21 mouse cellular contexts compared by ENCODE assay signal in the genomic region with DNA sequence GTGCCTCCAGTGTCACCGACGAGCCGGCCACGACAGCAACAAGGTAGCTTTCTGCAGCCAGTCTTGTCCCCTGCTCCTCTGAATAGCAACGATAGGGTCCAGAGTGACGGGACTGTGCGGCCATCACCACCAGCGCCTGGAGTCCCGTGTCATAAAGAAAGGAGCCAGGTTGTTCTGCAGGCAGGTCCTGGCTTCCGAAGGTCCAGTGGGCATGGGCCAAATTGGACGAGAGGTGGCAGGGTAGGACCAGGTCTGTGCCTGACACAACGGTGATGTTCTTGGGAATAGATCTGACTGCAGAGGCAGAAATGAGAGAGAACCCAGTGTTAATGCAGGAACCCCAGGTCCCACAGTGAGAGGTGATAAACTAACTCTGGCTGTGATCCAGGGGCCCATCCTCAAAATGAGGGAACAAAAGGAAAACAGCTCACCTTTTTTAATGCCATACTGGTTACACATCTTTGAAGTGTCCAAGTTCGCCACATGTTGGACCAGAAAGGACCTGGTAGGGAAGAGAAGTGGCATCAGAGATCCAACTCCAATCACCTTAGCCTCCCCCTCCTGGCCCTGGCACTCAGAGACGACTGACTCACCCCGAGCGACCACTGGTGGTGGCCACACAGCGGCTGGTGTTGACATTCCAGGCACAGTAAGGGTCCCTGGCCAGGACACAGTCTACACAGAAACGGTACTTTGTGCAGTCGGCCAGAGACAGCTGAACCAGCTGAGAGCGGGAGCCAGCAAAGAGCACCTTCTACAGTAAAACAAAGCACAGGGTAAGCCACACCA. TPM values are rescaled to one million over a fixed set of nuclear protein-coding genes. Genes with fewer than 3 reads are reported as not detected.
DNase-seq lines count a peak whose midpoint lies in the region; ATAC-seq and TF ChIP-seq lines count a peak whose summit lies in the region.
"Had no signal": no experiment of that assay in that cellular context is flagged by ENCODE, and none has a peak within 500 bp of the region (broad histone marks: within the 10 kb centered on the region; RNA-seq: fewer than 3 reads in every experiment).

No protein-coding gene starts in this region.

- H3K36me3 ChIP-seq in hindbrain, embryonic 13.5 days, result peaks cover 73% of the 10 kb centered on the region
- H3K36me3 ChIP-seq in hindbrain, embryonic 10.5 days, result peaks cover 79% of the 10 kb centered on the region
- H3K36me3 ChIP-seq in neural tube, embryonic 13.5 days, result peaks cover 71% of the 10 kb centered on the region
- H3K36me3 ChIP-seq in stomach, postnatal 0 days (ENCODE audit: control insufficient read depth, insufficient read depth, low read length), result peaks cover 43% of the 10 kb centered on the region

- ATAC-seq in hindbrain, embryonic 13.5 days (ENCODE audit: low FRiP score), result no peak
- no peak for ATAC-seq in neural tube, embryonic 13.5 days (ENCODE audit: low read depth)
- ATAC-seq in stomach, postnatal 0 days (ENCODE audit: low FRiP score, low TSS enrichment), result no peak
- ATAC-seq: hindbrain, postnatal 0 days had no signal

- H3K27ac ChIP-seq in hindbrain, embryonic 13.5 days, result no peak overlapping the region
- H3K27ac ChIP-seq in hindbrain, embryonic 10.5 days, result no peak overlapping the region
- H3K27ac ChIP-seq in neural tube, embryonic 13.5 days (replicated peaks), result no peak overlapping the region
- H3K27ac ChIP-seq in stomach, postnatal 0 days (replicated peaks), result no peak overlapping the region
- H3K27ac ChIP-seq: forebrain, embryonic 10.5 days; heart, embryonic 13.5 days; hindbrain, postnatal 0 days; liver, embryonic 13.5 days had no signal

- 79% methylated on average over 20 of the region's 20 CpGs for WGBS in hindbrain, embryonic 13.5 days
- WGBS in hindbrain, embryonic 10.5 days, result 78% methylated on average over 20 of the region's 20 CpGs
- WGBS in neural tube, embryonic 13.5 days, result 75% methylated on average over 20 of the region's 20 CpGs
- 72% methylated on average over 20 of the region's 20 CpGs for WGBS in stomach, postnatal 0 days

- H3K4me3 ChIP-seq in hindbrain, embryonic 13.5 days, result no peak overlapping the region
- no peak overlapping the region for H3K4me3 ChIP-seq in hindbrain, embryonic 10.5 days
- no peak overlapping the region for H3K4me3 ChIP-seq in neural tube, embryonic 13.5 days
- H3K4me3 ChIP-seq in stomach, postnatal 0 days (ENCODE audit: low read depth, low read length), result no peak overlapping the region
- H3K4me3 ChIP-seq: forebrain, embryonic 10.5 days; heart, embryonic 13.5 days; liver, embryonic 13.5 days had no signal

- no peaks in the 10 kb centered on the region for H3K9me3 ChIP-seq in hindbrain, embryonic 13.5 days
- H3K9me3 ChIP-seq in hindbrain, embryonic 10.5 days, result no peaks in the 10 kb centered on the region
- no peaks in the 10 kb centered on the region for H3K9me3 ChIP-seq in neural tube, embryonic 13.5 days
- H3K9me3 ChIP-seq in stomach, postnatal 0 days (ENCODE audit: control insufficient read depth, low read length), result no peaks in the 10 kb centered on the region
- H3K9me3 ChIP-seq: forebrain, embryonic 10.5 days; heart, embryonic 13.5 days; liver, embryonic 13.5 days had no signal

- peak overlapping the region; percentile 51; the same call in 1 of the 2 replicates for H3K9ac ChIP-seq in hindbrain, embryonic 13.5 days
- H3K9ac ChIP-seq in neural tube, embryonic 13.5 days, result peak overlapping the region; percentile 48; the same call in 1 of the 2 replicates
- H3K9ac ChIP-seq in stomach, postnatal 0 days (ENCODE audit: low read length), result no peak overlapping the region
- H3K9ac ChIP-seq: liver, embryonic 13.5 days had no signal

- H3K4me2 ChIP-seq in hindbrain, embryonic 13.5 days, result no peak overlapping the region
- no peak overlapping the region for H3K4me2 ChIP-seq in neural tube, embryonic 13.5 days
- no peak overlapping the region for H3K4me2 ChIP-seq in stomach, postnatal 0 days (replicated peaks; ENCODE audit: low read depth)
- H3K4me2 ChIP-seq: heart, embryonic 13.5 days; liver, embryonic 13.5 days had no signal

- no peaks in the 10 kb centered on the region for H3K27me3 ChIP-seq in hindbrain, embryonic 13.5 days
- H3K27me3 ChIP-seq in hindbrain, embryonic 10.5 days (ENCODE audit: insufficient read depth, poor library complexity, severe bottlenecking), result no peaks in the 10 kb centered on the region
- no peaks in the 10 kb centered on the region for H3K27me3 ChIP-seq in neural tube, embryonic 13.5 days
- no peaks in the 10 kb centered on the region for H3K27me3 ChIP-seq in stomach, postnatal 0 days (ENCODE audit: control insufficient read depth, insufficient read depth, low read length)
- H3K27me3 ChIP-seq: heart, embryonic 13.5 days had no signal

- TF ChIP-seq CTCF in stomach, postnatal 0 days (IDR thresholded peaks at IDR 0.05; ENCODE audit: low read depth), result peak; percentile 28

- peaks cover 71% of the 10 kb centered on the region for H3K4me1 ChIP-seq in hindbrain, embryonic 13.5 days (replicated peaks)
- H3K4me1 ChIP-seq in hindbrain, embryonic 10.5 days (replicated peaks), result peaks cover 72% of the 10 kb centered on the region
- H3K4me1 ChIP-seq in neural tube, embryonic 13.5 days (replicated peaks), result peaks cover 62% of the 10 kb centered on the region
- H3K4me1 ChIP-seq in stomach, postnatal 0 days (replicated peaks; ENCODE audit: control insufficient read depth, insufficient read depth), result peaks cover 1% of the 10 kb centered on the region

- DNase-seq in hindbrain, embryonic 10.5 days (ENCODE audit: low spot score), result no peak
- no peak for DNase-seq in neural tube, embryonic 10.5 days (ENCODE audit: extremely low spot score, low spot score)
- peak; percentile 68 to 71 for DNase-seq in cerebellum, postnatal 14 days
- no peak for DNase-seq in stomach, postnatal 0 days (ENCODE audit: low spot score)
- DNase-seq in adrenal gland, postnatal 25 days, result no peak
- no peak for DNase-seq in retina, postnatal 1 day
- DNase-seq: gastrocnemius, postnatal 36 days; heart, postnatal 36 days; kidney, adult 2 months; liver, embryonic 13.5 days; lung, postnatal 10 days; thymus, postnatal 36 days had no signal

- no peak for TF ChIP-seq EP300 in stomach, postnatal 0 days (optimal IDR thresholded peaks at IDR 0.05)

RNA-seq across cellular contexts. Expression of a gene that starts 3.0 kb away (rescaled TPM):
- 22.4 TPM in 2 replicates for polyA plus RNA-seq in hindbrain, embryonic 13.5 days (2015; fragmentation: Nextera tagmentation; extraction: Ambion mirVana)
- polyA plus RNA-seq in hindbrain, embryonic 10.5 days (2016; fragmentation: Nextera tagmentation; extraction: Ambion mirVana), result 16.9 and 20.6 TPM in 2 replicates
- polyA plus RNA-seq in neural tube, embryonic 13.5 days (2015; fragmentation: Nextera tagmentation; extraction: Ambion mirVana), result 23.8 and 26.2 TPM in 2 replicates
- 19.5 and 20.1 TPM in 2 replicates for polyA plus RNA-seq in stomach, postnatal 0 days (2015; fragmentation: Nextera tagmentation; extraction: Ambion mirVana)
- 16.5 and 19.7 TPM in 2 replicates for total RNA-seq in adrenal gland, postnatal 25 days (2021)

RNA-seq across cellular contexts. Expression of a gene that starts 7.9 kb away (rescaled TPM):
- polyA plus RNA-seq in hindbrain, embryonic 13.5 days (2015; fragmentation: Nextera tagmentation; extraction: Ambion mirVana), result 28.3 and 31.8 TPM in 2 replicates
- polyA plus RNA-seq in hindbrain, embryonic 10.5 days (2016; fragmentation: Nextera tagmentation; extraction: Ambion mirVana), result 25.4 and 29.6 TPM in 2 replicates
- polyA plus RNA-seq in neural tube, embryonic 13.5 days (2015; fragmentation: Nextera tagmentation; extraction: Ambion mirVana), result 23.4 and 25.2 TPM in 2 replicates
- 5.0 and 5.1 TPM in 2 replicates for polyA plus RNA-seq in stomach, postnatal 0 days (2015; fragmentation: Nextera tagmentation; extraction: Ambion mirVana)
- total RNA-seq in adrenal gland, postnatal 25 days (2021), result 19.7 and 24.2 TPM in 2 replicates

RNA-seq across cellular contexts. Expression of a gene that starts 11.0 kb away (rescaled TPM):
- polyA plus RNA-seq in hindbrain, embryonic 13.5 days (2015; fragmentation: Nextera tagmentation; extraction: Ambion mirVana), result 0.43 TPM in 1 of 2 replicates, not detected in the other
- polyA plus RNA-seq in hindbrain, embryonic 10.5 days (2016; fragmentation: Nextera tagmentation; extraction: Ambion mirVana), result 0.75 TPM in 1 of 2 replicates, not detected in the other
- 0.32 and 1.9 TPM in 2 replicates for polyA plus RNA-seq in neural tube, embryonic 13.5 days (2015; fragmentation: Nextera tagmentation; extraction: Ambion mirVana)
- 0.28 and 0.33 TPM in 2 replicates for polyA plus RNA-seq in stomach, postnatal 0 days (2015; fragmentation: Nextera tagmentation; extraction: Ambion mirVana)
- total RNA-seq in adrenal gland, postnatal 25 days (2021), result not detected in 2 replicates
- total RNA-seq: adrenal gland, postnatal 4 days; hindbrain, postnatal 0 days; layer of hippocampus, adult 18-20 months; midbrain, postnatal 0 days had no signal
- polyA plus RNA-seq: embryonic facial prominence, embryonic 11.5 days; forebrain, embryonic 10.5 days; heart, embryonic 13.5 days; hindbrain, postnatal 0 days; kidney, adult 2 months; liver, embryonic 13.5 days had no signal

RNA-seq across cellular contexts. Expression of a gene that starts 13.6 kb away (rescaled TPM):
- polyA plus RNA-seq in hindbrain, embryonic 13.5 days (2015; fragmentation: Nextera tagmentation; extraction: Ambion mirVana), result 16.3 and 19.5 TPM in 2 replicates
- polyA plus RNA-seq in hindbrain, embryonic 10.5 days (2016; fragmentation: Nextera tagmentation; extraction: Ambion mirVana), result 15.7 and 18.0 TPM in 2 replicates
- polyA plus RNA-seq in neural tube, embryonic 13.5 days (2015; fragmentation: Nextera tagmentation; extraction: Ambion mirVana), result 19.0 and 19.2 TPM in 2 replicates
- polyA plus RNA-seq in stomach, postnatal 0 days (2015; fragmentation: Nextera tagmentation; extraction: Ambion mirVana), result 6.1 and 8.5 TPM in 2 replicates
- 14.5 and 15.4 TPM in 2 replicates for total RNA-seq in adrenal gland, postnatal 25 days (2021)

RNA-seq across cellular contexts. Expression of a gene that starts 38.6 kb away (rescaled TPM):
- polyA plus RNA-seq in hindbrain, embryonic 13.5 days (2015; fragmentation: Nextera tagmentation; extraction: Ambion mirVana), result 4.2 and 5.1 TPM in 2 replicates
- polyA plus RNA-seq in hindbrain, embryonic 10.5 days (2016; fragmentation: Nextera tagmentation; extraction: Ambion mirVana), result 3.2 and 3.5 TPM in 2 replicates
- 3.4 and 4.2 TPM in 2 replicates for polyA plus RNA-seq in neural tube, embryonic 13.5 days (2015; fragmentation: Nextera tagmentation; extraction: Ambion mirVana)
- 1.6 and 2.0 TPM in 2 replicates for polyA plus RNA-seq in stomach, postnatal 0 days (2015; fragmentation: Nextera tagmentation; extraction: Ambion mirVana)
- total RNA-seq in adrenal gland, postnatal 25 days (2021), result 36.7 and 53.2 TPM in 2 replicates

Comparison
In these comparisons a context has a peak if more than half of its experiments do, and no peak if none do; other contexts are left out.
1. DNase-seq: peak in cerebellum, postnatal 14 days (2 of 2); none in hindbrain, embryonic 10.5 days (single experiment), neural tube, embryonic 10.5 days (single experiment), stomach, postnatal 0 days (single experiment), adrenal gland, postnatal 25 days (single experiment) and retina, postnatal 1 day (single experiment).